Mouse (Mus musculus) neural tube, embryonic 13.5 days (tissue): ENCODE results near the gene Pin4. TPM values are rescaled to one million over a fixed set of nuclear protein-coding genes. Genes with fewer than 3 reads are reported as not detected.

Source experiments
- ATAC-seq: fragments of 200-750 bp; cut with Nextera tagmentation; 2 replicates; pipeline ENCODE4 v1.8.0; 2017; ENCODE audit warnings: low read depth, mild to moderate bottlenecking, moderate TSS enrichment, moderate library complexity
- H3K27ac ChIP-seq: fragments of 300-500 bp; sonication (generic); replicated peaks from 2 replicates; pipeline ENCODE4 v1.5.1; 2015; ENCODE audit warnings: moderate library complexity, mild to moderate bottlenecking, inconsistent platforms
- H3K27me3 ChIP-seq: fragments of 300-500 bp; sonication (generic); 2 replicates; pipeline ENCODE4 v1.6.1; 2015; ENCODE audit warnings: mild to moderate bottlenecking, inconsistent platforms
- H3K36me3 ChIP-seq: fragments of 300-500 bp; sonication (generic); 2 replicates; pipeline ENCODE4 v1.6.1; 2015; ENCODE audit warnings: mild to moderate bottlenecking, inconsistent platforms
- H3K4me1 ChIP-seq: fragments of 300-500 bp; sonication (generic); replicated peaks from 2 replicates; pipeline ENCODE4 v1.6.1; 2015; ENCODE audit warnings: inconsistent platforms
- H3K4me2 ChIP-seq: fragments of 300-500 bp; sonication (generic); 2 replicates; pipeline ENCODE4 v1.6.1; 2015; ENCODE audit warnings: inconsistent platforms, mild to moderate bottlenecking, moderate library complexity
- H3K4me3 ChIP-seq: fragments of 300-500 bp; sonication (generic); 2 replicates; pipeline ENCODE4 v1.5.1; 2015; ENCODE audit warnings: mild to moderate bottlenecking, inconsistent platforms
- H3K9ac ChIP-seq: fragments of 300-500 bp; sonication (generic); 2 replicates; pipeline ENCODE4 v1.6.1; 2015; ENCODE audit warnings: moderate library complexity, mild to moderate bottlenecking, inconsistent platforms
- H3K9me3 ChIP-seq: fragments of 300-500 bp; sonication (generic); 2 replicates; pipeline ENCODE4 v1.6.1; 2016; ENCODE audit warnings: inconsistent platforms
- WGBS: fragments of 180-500 bp; shearing (Covaris S2); methylation state at CpG from one replicate; pipeline ENCODE4 v1.1.7; 2015; 5-methylcytosine and 5-hydroxymethylcytosine counted together
- polyA plus RNA-seq: library from polyadenylated mRNA; unstranded; fragments of >200 nt; fragmentation: Nextera tagmentation; extraction: Ambion mirVana; gene quantifications from 2 replicates; pipeline ENCODE4 v1.2.1, GENCODE M21; 2015

The Pin4 gene
- polyA plus RNA-seq, 1 experiment from 2014 or later = 97.1 TPM

DNA sequence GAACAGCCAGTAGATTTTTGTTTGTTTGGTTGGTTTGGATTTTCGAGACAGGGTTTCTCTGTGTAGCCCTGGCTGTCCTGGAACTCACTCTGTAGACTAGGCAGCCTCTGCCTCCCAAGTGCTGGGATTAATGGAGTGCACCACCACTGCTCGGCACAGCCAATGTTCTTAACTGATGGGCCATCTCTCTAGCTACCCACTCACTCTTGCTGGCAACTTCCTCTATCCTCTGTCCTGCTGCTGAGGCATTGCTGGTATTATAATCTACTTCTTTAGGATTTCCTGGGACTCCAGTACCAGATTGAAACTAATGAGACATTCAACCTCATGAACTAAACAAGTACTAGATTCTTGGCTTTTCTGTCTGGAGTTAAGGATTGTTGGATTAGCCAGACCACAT lies 41.3 kb downstream of the Pin4 start:
- no peak for ATAC-seq
- Histone ChIP-seq H3K27ac (no peak overlapping the region), H3K9me3 (no peaks in the 10 kb centered on the region), H3K4me3 (no peak overlapping the region), H3K4me1 (0 out of 2 replicates have a peak, but pooled peaks cover 6% of the 10 kb centered on the region), H3K36me3 (no peaks in the 10 kb centered on the region), H3K27me3 (no peaks in the 10 kb centered on the region), H3K9ac (no peak overlapping the region), H3K4me2 (no peak overlapping the region)
- 71% methylated on average over 2 of the region's 2 CpGs for WGBS

DNA sequence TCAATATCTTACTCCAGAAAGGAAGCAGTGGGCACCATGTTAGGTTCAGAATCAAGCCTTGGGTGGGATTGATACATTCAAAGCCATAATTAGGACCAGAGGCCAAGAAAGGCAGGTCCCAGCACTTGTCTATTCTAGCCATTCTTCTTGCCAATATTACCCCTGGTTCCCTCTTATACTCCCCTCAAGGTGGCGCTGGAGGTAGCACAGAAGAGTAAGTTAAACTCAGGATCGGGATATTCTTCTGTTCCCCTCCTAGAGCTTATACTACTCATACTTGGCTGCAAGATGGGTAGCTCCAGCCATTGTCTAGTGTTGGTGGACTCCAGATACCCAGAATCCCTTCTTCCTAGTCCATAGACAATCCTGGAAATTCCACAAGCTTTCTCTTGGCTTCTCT lies 43.8 kb downstream of the Pin4 start:
- Histone ChIP-seq H3K9me3 (no peaks in the 10 kb centered on the region), H3K36me3 (no peaks in the 10 kb centered on the region), H3K27ac (no peak overlapping the region), H3K9ac (no peak overlapping the region), H3K4me2 (no peak overlapping the region), H3K4me3 (no peak overlapping the region), H3K27me3 (0 out of 2 replicates have a peak, but pooled peaks cover 7% of the 10 kb centered on the region), H3K4me1 (no peaks in the 10 kb centered on the region)
- ATAC-seq = no peak
- 43% methylated on average over 2 of the region's 2 CpGs for WGBS

DNA sequence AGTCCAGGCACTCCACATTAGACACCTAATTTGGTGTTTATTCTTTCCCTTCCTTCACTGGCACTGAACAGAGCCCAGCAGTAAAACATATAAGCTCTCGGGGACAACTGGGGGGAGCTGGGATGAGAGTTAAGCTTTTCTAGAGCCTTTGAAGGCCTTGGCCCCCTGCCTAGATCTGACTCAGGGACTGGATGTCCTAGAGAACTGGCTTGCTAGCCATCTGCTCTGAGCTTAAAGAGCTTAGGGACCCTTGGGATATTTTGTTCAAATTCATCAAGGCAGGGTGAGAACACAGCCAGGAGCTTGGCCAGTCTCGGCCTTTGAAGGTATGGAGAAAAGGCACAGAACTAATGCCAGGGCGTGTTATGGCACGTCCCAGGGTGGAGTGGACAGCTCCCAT lies 44.3 kb downstream of the Pin4 start:
- Histone ChIP-seq H3K4me1 (no peaks in the 10 kb centered on the region), H3K4me2 (no peak overlapping the region), H3K4me3 (no peak overlapping the region), H3K27ac (no peak overlapping the region), H3K27me3 (peaks cover 8% of the 10 kb centered on the region; the same call in 1 of the 2 replicates), H3K36me3 (no peaks in the 10 kb centered on the region), H3K9ac (no peak overlapping the region), H3K9me3 (no peaks in the 10 kb centered on the region)
- no peak for ATAC-seq
- WGBS = 84% methylated on average over 4 of the region's 4 CpGs

DNA sequence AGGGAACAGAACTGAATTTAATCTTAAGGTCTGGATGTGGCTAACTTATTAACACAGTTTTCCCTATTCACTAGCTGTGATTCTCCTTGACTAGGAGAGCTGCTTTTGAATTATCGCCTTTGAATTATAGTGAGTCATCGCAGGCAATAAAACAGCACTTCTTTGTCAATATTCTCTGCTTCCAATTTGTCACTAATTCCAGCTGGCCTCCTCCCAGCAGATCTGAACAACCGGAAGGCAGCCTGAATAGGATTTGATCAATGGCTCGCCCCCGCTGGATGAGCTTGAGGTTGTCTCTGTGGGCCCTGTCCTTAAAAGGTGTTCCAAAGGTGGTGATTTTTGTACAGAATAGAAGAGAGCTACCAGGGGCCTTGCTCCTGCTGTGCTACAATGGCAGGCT lies 47.3 kb downstream of the Pin4 start:
- no peak overlapping the region for H3K9ac ChIP-seq
- no peak overlapping the region for H3K4me3 ChIP-seq
- no peak overlapping the region for H3K4me2 ChIP-seq
- no peaks in the 10 kb centered on the region for H3K9me3 ChIP-seq
- WGBS = 31% methylated on average over 5 of the region's 5 CpGs
- H3K27ac ChIP-seq = peak overlapping the region; percentile 28; the same call in 1 of the 2 replicates
- ATAC-seq = no peak; the same call in 1 of the 2 replicates
- no peaks in the 10 kb centered on the region for H3K4me1 ChIP-seq
- peaks cover 18% of the 10 kb centered on the region; the same call in 1 of the 2 replicates for H3K27me3 ChIP-seq
- no peaks in the 10 kb centered on the region for H3K36me3 ChIP-seq

GRCm38 (mm10) chrX:102166986-102167385 lies 47.7 kb downstream of the Pin4 start:
- Histone ChIP-seq H3K9ac (no peak overlapping the region), H3K4me1 (no peaks in the 10 kb centered on the region), H3K36me3 (no peaks in the 10 kb centered on the region), H3K4me3 (no peak overlapping the region), H3K4me2 (no peak overlapping the region), H3K27ac (peak overlapping the region; percentile 28; the same call in 1 of the 2 replicates), H3K9me3 (no peaks in the 10 kb centered on the region), H3K27me3 (peaks cover 18% of the 10 kb centered on the region; the same call in 1 of the 2 replicates)
- WGBS = 30% methylated on average over 6 of the region's 6 CpGs
- no peak for ATAC-seq

- peaks cover 18% of the 10 kb centered on the region; the same call in 1 of the 2 replicates for H3K27me3 ChIP-seq
- no peaks in the 10 kb centered on the region for H3K36me3 ChIP-seq
- no peak for ATAC-seq
- H3K4me1 ChIP-seq = no peaks in the 10 kb centered on the region
- H3K9ac ChIP-seq = no peak overlapping the region
- H3K27ac ChIP-seq = no peak overlapping the region
- no peaks in the 10 kb centered on the region for H3K9me3 ChIP-seq
- H3K4me3 ChIP-seq = no peak overlapping the region
- no peak overlapping the region for H3K4me2 ChIP-seq
- 64% methylated on average over 1 of the region's 1 CpGs for WGBS
Observed at GRCm38 (mm10) chrX:102169724-102170123, 50.5 kb downstream of the Pin4 start.

- Histone ChIP-seq H3K4me3 (no peak overlapping the region), H3K9ac (no peak overlapping the region), H3K36me3 (no peaks in the 10 kb centered on the region), H3K27me3 (peaks cover 18% of the 10 kb centered on the region; the same call in 1 of the 2 replicates), H3K9me3 (no peaks in the 10 kb centered on the region), H3K27ac (no peak overlapping the region), H3K4me1 (no peaks in the 10 kb centered on the region), H3K4me2 (no peak overlapping the region)
- ATAC-seq = no peak
- 61% methylated on average over 3 of the region's 3 CpGs for WGBS
Observed at GRCm38 (mm10) chrX:102170135-102170534, 50.9 kb downstream of the Pin4 start.

GRCm38 (mm10) chrX:102170900-102171299 lies 51.7 kb downstream of the Pin4 start:
- 72% methylated on average over 3 of the region's 3 CpGs for WGBS

GRCm38 (mm10) chrX:102175538-102176287 lies 56.5 kb downstream of the Pin4 start:
- no peaks in the 10 kb centered on the region for H3K4me1 ChIP-seq
- peaks cover 5% of the 10 kb centered on the region for H3K27me3 ChIP-seq
- no peaks in the 10 kb centered on the region for H3K36me3 ChIP-seq
- no peaks in the 10 kb centered on the region for H3K9me3 ChIP-seq
- no peak for ATAC-seq
- H3K4me3 ChIP-seq = no peak overlapping the region
- H3K9ac ChIP-seq = no peak overlapping the region
- 92% methylated on average over 5 of the region's 5 CpGs for WGBS
- H3K4me2 ChIP-seq = no peak overlapping the region
- no peak overlapping the region for H3K27ac ChIP-seq

More at GRCm38 (mm10) chrX:102170900-102171299, 51.7 kb downstream of the Pin4 start:
- peaks cover 18% of the 10 kb centered on the region; the same call in 1 of the 2 replicates for H3K27me3 ChIP-seq
- no peak overlapping the region for H3K4me3 ChIP-seq
- H3K27ac ChIP-seq = no peak overlapping the region
- no peaks in the 10 kb centered on the region for H3K9me3 ChIP-seq
- H3K4me2 ChIP-seq = no peak overlapping the region
- H3K9ac ChIP-seq = no peak overlapping the region
- H3K4me1 ChIP-seq = no peaks in the 10 kb centered on the region
- ATAC-seq = no peak
- no peaks in the 10 kb centered on the region for H3K36me3 ChIP-seq

Other genes with a start within 250 kb of the Pin4 start
- gene Rtl5, start 48.1 kb upstream of the Pin4 start, polyA plus RNA-seq = 4.3 and 5.0 TPM in 2 replicates
- gene Ercc6l, start 37.6 kb downstream of the Pin4 start, polyA plus RNA-seq = 2.2 and 2.8 TPM in 2 replicates
- gene Rps4x, start 69.9 kb downstream of the Pin4 start, polyA plus RNA-seq = 423 and 453 TPM in 2 replicates
- 5.7 and 7.7 TPM in 2 replicates for gene Cited1, start 132.7 kb downstream of the Pin4 start, polyA plus RNA-seq